Mouse (Mus musculus): ENCODE results near the gene Lrfn3. TPM values are rescaled to one million over a fixed set of nuclear protein-coding genes. Genes with fewer than 3 reads are reported as not detected.

The Lrfn3 gene
- polyA plus RNA-seq, 1 experiment from 2014 or later, result 15.0 TPM

GRCm38 (mm10) chr7:30392746-30393520 lies 30.4 kb upstream of the Lrfn3 start:
- no peak for DNase-seq (ENCODE audit: low spot score)
- Histone ChIP-seq H3K4me1 (replicated peaks; ENCODE audit: control insufficient read depth, insufficient read depth, low read length) (no peaks in the 10 kb centered on the region), H3K9me3 (ENCODE audit: control insufficient read depth, low read length) (no peaks in the 10 kb centered on the region), H3K4me2 (replicated peaks) (no peak overlapping the region), H3K27me3 (ENCODE audit: control insufficient read depth, insufficient read depth, low read length) (no peaks in the 10 kb centered on the region), H3K9ac (no peak overlapping the region), H3K36me3 (replicated peaks; ENCODE audit: control insufficient read depth, insufficient read depth) (no peaks in the 10 kb centered on the region), H3K27ac (no peak overlapping the region), H3K4me3 (replicated peaks; ENCODE audit: low read length) (no peak overlapping the region)
- no peak for ATAC-seq (ENCODE audit: low FRiP score)
- 73% methylated on average over 4 of the region's 4 CpGs for WGBS

- Histone ChIP-seq H3K27me3 (ENCODE audit: control insufficient read depth, insufficient read depth, low read length) (no peaks in the 10 kb centered on the region), H3K4me3 (replicated peaks; ENCODE audit: low read length) (no peak overlapping the region), H3K9me3 (ENCODE audit: control insufficient read depth, low read length) (no peaks in the 10 kb centered on the region), H3K27ac (no peak overlapping the region), H3K4me2 (replicated peaks) (no peak overlapping the region), H3K9ac (no peak overlapping the region), H3K4me1 (replicated peaks; ENCODE audit: control insufficient read depth, insufficient read depth, low read length) (no peaks in the 10 kb centered on the region), H3K36me3 (replicated peaks; ENCODE audit: control insufficient read depth, insufficient read depth) (no peaks in the 10 kb centered on the region)
- WGBS, result 89% methylated on average over 9 of the region's 9 CpGs
- DNase-seq (ENCODE audit: low spot score) (no peak), ATAC-seq (ENCODE audit: low FRiP score) (no peak)
Observed at GRCm38 (mm10) chr7:30384106-30384505, 21.5 kb upstream of the Lrfn3 start.

GRCm38 (mm10) chr7:30380061-30380460 lies 17.5 kb upstream of the Lrfn3 start:
- WGBS, result 67% methylated on average over 5 of the region's 5 CpGs
- Histone ChIP-seq H3K4me3 (replicated peaks; ENCODE audit: low read length) (no peak overlapping the region), H3K27ac (no peak overlapping the region), H3K27me3 (ENCODE audit: control insufficient read depth, insufficient read depth, low read length) (no peaks in the 10 kb centered on the region), H3K9me3 (ENCODE audit: control insufficient read depth, low read length) (no peaks in the 10 kb centered on the region), H3K9ac (no peak overlapping the region), H3K4me1 (replicated peaks; ENCODE audit: control insufficient read depth, insufficient read depth, low read length) (no peaks in the 10 kb centered on the region), H3K4me2 (replicated peaks) (no peak overlapping the region), H3K36me3 (replicated peaks; ENCODE audit: control insufficient read depth, insufficient read depth) (no peaks in the 10 kb centered on the region)
- DNase-seq (ENCODE audit: low spot score) (no peak), ATAC-seq (ENCODE audit: low FRiP score) (no peak)

- ATAC-seq (ENCODE audit: low FRiP score), result peak; percentile 100
- no peaks in the 10 kb centered on the region for H3K27me3 ChIP-seq (ENCODE audit: control insufficient read depth, insufficient read depth, low read length)
Observed at GRCm38 (mm10) chr7:30373501-30373962, 11.0 kb upstream of the Lrfn3 start.

GRCm38 (mm10) chr7:30367466-30367865 lies 4.9 kb upstream of the Lrfn3 start:
- WGBS, result 75% methylated on average over 2 of the region's 2 CpGs
- no peak overlapping the region for H3K9ac ChIP-seq
- H3K27me3 ChIP-seq (ENCODE audit: control insufficient read depth, insufficient read depth, low read length), result 0 out of 2 replicates have a peak, but pooled peaks cover 3% of the 10 kb centered on the region
- H3K4me1 ChIP-seq (replicated peaks; ENCODE audit: control insufficient read depth, insufficient read depth, low read length), result 0 out of 2 replicates have a peak, but pooled peaks cover 6% of the 10 kb centered on the region
- ATAC-seq (ENCODE audit: low FRiP score), result no peak
- no peak overlapping the region for H3K27ac ChIP-seq
- H3K4me2 ChIP-seq (replicated peaks), result no peak overlapping the region
- no peak for DNase-seq (ENCODE audit: low spot score)
- H3K36me3 ChIP-seq (replicated peaks; ENCODE audit: control insufficient read depth, insufficient read depth), result no peaks in the 10 kb centered on the region
- H3K9me3 ChIP-seq (ENCODE audit: control insufficient read depth, low read length), result no peaks in the 10 kb centered on the region
- no peak overlapping the region for H3K4me3 ChIP-seq (replicated peaks; ENCODE audit: low read length)

More at GRCm38 (mm10) chr7:30373501-30373962, 11.0 kb upstream of the Lrfn3 start:
- Histone ChIP-seq H3K27ac (peak overlapping the region; percentile 89), H3K9ac (peak overlapping the region; percentile 69), H3K4me2 (replicated peaks) (peak overlapping the region; percentile 58), H3K36me3 (replicated peaks; ENCODE audit: control insufficient read depth, insufficient read depth) (no peaks in the 10 kb centered on the region), H3K4me3 (replicated peaks; ENCODE audit: low read length) (peak overlapping the region; percentile 38), H3K4me1 (replicated peaks; ENCODE audit: control insufficient read depth, insufficient read depth, low read length) (no peaks in the 10 kb centered on the region), H3K9me3 (ENCODE audit: control insufficient read depth, low read length) (no peaks in the 10 kb centered on the region)
- DNase-seq (ENCODE audit: low spot score), result peak; percentile 96
- WGBS, result under 1% methylated on average over 21 of the region's 21 CpGs

GRCm38 (mm10) chr7:30363344-30363738 lies 769 bp upstream of the Lrfn3 start:
- Histone ChIP-seq H3K4me1 (replicated peaks; ENCODE audit: control insufficient read depth, insufficient read depth, low read length) (peaks cover 43% of the 10 kb centered on the region), H3K36me3 (replicated peaks; ENCODE audit: control insufficient read depth, insufficient read depth) (peaks cover 21% of the 10 kb centered on the region), H3K9me3 (ENCODE audit: control insufficient read depth, low read length) (no peaks in the 10 kb centered on the region), H3K4me3 (replicated peaks; ENCODE audit: low read length) (peak overlapping the region; percentile 78), H3K27me3 (ENCODE audit: control insufficient read depth, insufficient read depth, low read length) (0 out of 2 replicates have a peak, but pooled peaks cover 3% of the 10 kb centered on the region), H3K27ac (no peak overlapping the region; the same call in 1 of the 2 replicates), H3K4me2 (replicated peaks) (peak overlapping the region; percentile 90), H3K9ac (peak overlapping the region; percentile 88)
- no peak for DNase-seq (ENCODE audit: low spot score)
- 67% methylated on average over 6 of the region's 6 CpGs for WGBS
- 0 out of 2 replicates have a peak, but pooled peaks have one; percentile 26 for ATAC-seq (ENCODE audit: low FRiP score)

GRCm38 (mm10) chr7:30360028-30360427 lies 2.5 kb downstream of the Lrfn3 start:
- Histone ChIP-seq H3K4me1 (replicated peaks; ENCODE audit: control insufficient read depth, insufficient read depth, low read length) (peaks cover 44% of the 10 kb centered on the region), H3K4me3 (replicated peaks; ENCODE audit: low read length) (no peak overlapping the region), H3K27me3 (ENCODE audit: control insufficient read depth, insufficient read depth, low read length) (no peaks in the 10 kb centered on the region), H3K4me2 (replicated peaks) (peak overlapping the region; percentile 42), H3K9ac (no peak overlapping the region), H3K27ac (no peak overlapping the region), H3K36me3 (replicated peaks; ENCODE audit: control insufficient read depth, insufficient read depth) (peaks cover 42% of the 10 kb centered on the region), H3K9me3 (ENCODE audit: control insufficient read depth, low read length) (no peaks in the 10 kb centered on the region)
- DNase-seq (ENCODE audit: low spot score), result no peak
- 90% methylated on average over 17 of the region's 17 CpGs for WGBS
- no peak for ATAC-seq (ENCODE audit: low FRiP score)

GRCm38 (mm10) chr7:30359276-30359865 lies 3.2 kb downstream of the Lrfn3 start:
- Histone ChIP-seq H3K9ac (peak overlapping the region; percentile 41), H3K4me1 (replicated peaks; ENCODE audit: control insufficient read depth, insufficient read depth, low read length) (peaks cover 44% of the 10 kb centered on the region), H3K4me3 (replicated peaks; ENCODE audit: low read length) (peak overlapping the region; percentile 11; the same call in 1 of the 2 replicates), H3K4me2 (replicated peaks) (peak overlapping the region; percentile 42), H3K27ac (no peak overlapping the region), H3K36me3 (replicated peaks; ENCODE audit: control insufficient read depth, insufficient read depth) (peaks cover 49% of the 10 kb centered on the region), H3K9me3 (ENCODE audit: control insufficient read depth, low read length) (no peaks in the 10 kb centered on the region), H3K27me3 (ENCODE audit: control insufficient read depth, insufficient read depth, low read length) (no peaks in the 10 kb centered on the region)
- no peak for DNase-seq (ENCODE audit: low spot score)
- ATAC-seq (ENCODE audit: low FRiP score), result no peak
- WGBS, result 68% methylated on average over 31 of the region's 31 CpGs

- no peaks in the 10 kb centered on the region for H3K9me3 ChIP-seq (ENCODE audit: control insufficient read depth, low read length)
- no peak overlapping the region for H3K27ac ChIP-seq
- DNase-seq (ENCODE audit: low spot score), result no peak
- no peak for ATAC-seq (ENCODE audit: low FRiP score)
- H3K4me3 ChIP-seq (replicated peaks; ENCODE audit: low read length), result no peak overlapping the region; the same call in 1 of the 2 replicates
- peak overlapping the region; percentile 42 for H3K4me2 ChIP-seq (replicated peaks)
- no peaks in the 10 kb centered on the region for H3K27me3 ChIP-seq (ENCODE audit: control insufficient read depth, insufficient read depth, low read length)
- H3K9ac ChIP-seq, result peak overlapping the region; percentile 41
- WGBS, result 59% methylated on average over 7 of the region's 7 CpGs
- peaks cover 50% of the 10 kb centered on the region for H3K36me3 ChIP-seq (replicated peaks; ENCODE audit: control insufficient read depth, insufficient read depth)
- peaks cover 45% of the 10 kb centered on the region for H3K4me1 ChIP-seq (replicated peaks; ENCODE audit: control insufficient read depth, insufficient read depth, low read length)
Observed at GRCm38 (mm10) chr7:30358378-30359186, 4.0 kb downstream of the Lrfn3 start.

All from hindbrain, embryonic 14.5 days (tissue).